Mouse (Mus musculus) olfactory bulb, adult 2 months (tissue): ENCODE results near the gene Olfr535.

Source experiments
- CTCF ChIP-seq: fragments of 200-500 bp; IDR thresholded peaks from 2 replicates; pipeline ENCODE4 v1.5.1; 2012; ENCODE audit warnings: low read depth, mild to moderate bottlenecking, low read length, moderate library complexity; ENCODE audit not compliant: insufficient read depth
- POLR2A ChIP-seq: fragments of 200-500 bp; IDR thresholded peaks from 2 replicates; pipeline ENCODE4 v1.6.1; 2012; ENCODE audit warnings: mild to moderate bottlenecking, low read depth, low read length, moderate library complexity; ENCODE audit not compliant: insufficient read depth

GRCm38 (mm10) chr7:140488981-140489380, 5.0 kb downstream of the Olfr535 start:
- TF ChIP-seq CTCF (no peak), POLR2A (no peak)
